Mouse (Mus musculus): ENCODE results near the gene Tmem210.
A peak's percentile ranks its signal among the peaks of the same experiment; 100 is the strongest.

DNA sequence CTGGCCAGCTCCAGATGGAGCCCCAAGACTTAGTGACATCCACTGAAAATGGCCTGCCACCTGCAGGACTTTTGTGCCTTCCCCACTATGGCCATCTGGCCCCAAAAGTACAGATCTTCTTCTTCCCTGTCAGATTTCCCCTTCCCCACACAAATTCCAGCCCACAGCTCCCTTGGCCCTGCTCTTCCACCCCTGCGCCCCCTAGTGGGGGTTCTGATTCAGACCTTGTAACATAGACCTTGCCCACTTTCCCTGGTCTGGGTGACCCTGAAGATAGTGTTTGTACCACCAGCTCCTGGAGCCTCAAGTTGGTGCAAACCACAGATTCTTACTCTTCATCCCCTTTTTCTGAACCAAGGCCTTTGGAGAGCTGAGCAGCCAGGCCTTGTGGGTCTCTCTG lies 4.9 kb downstream of the Tmem210 start:
- no peak for TF ChIP-seq GATA1 (IDR thresholded peaks at IDR 0.05; ENCODE audit: low read depth, low read length)
- TF ChIP-seq CTCF (IDR thresholded peaks at IDR 0.05 in 2 of 3, conservative IDR thresholded peaks at IDR 0.05 in 1 of 3; ENCODE audit: control insufficient read depth in 1 of 3, insufficient read depth in 1 of 3, low read depth in 2 of 3, low read length in 3 of 3, poor library complexity in 1 of 3, severe bottlenecking in 1 of 3), result peak; percentile 90 to 95 (median 91)
- TF ChIP-seq POLR2A (IDR thresholded peaks at IDR 0.05; ENCODE audit: control insufficient read depth in 1 of 2, insufficient read depth in 1 of 2, low read depth in 1 of 2, low read length in 2 of 2, poor library complexity in 1 of 2), result no peak
- TF ChIP-seq RAD21 (IDR thresholded peaks at IDR 0.05; ENCODE audit: low read depth, low read length), result peak; percentile 51
- no peak for TF ChIP-seq MAZ (IDR thresholded peaks at IDR 0.05; ENCODE audit: low read depth, low read length)
- no peak for TF ChIP-seq ZNF384 (IDR thresholded peaks at IDR 0.05; ENCODE audit: low read depth, low read length)
- TF ChIP-seq MYC (IDR thresholded peaks at IDR 0.05; ENCODE audit: low read depth, low read length), result no peak
- TF ChIP-seq SIN3A (IDR thresholded peaks at IDR 0.05; ENCODE audit: low read length), result peak; percentile 25
- TF ChIP-seq MEF2A (IDR thresholded peaks at IDR 0.05; ENCODE audit: extremely low read depth, insufficient replicate concordance, low read depth, low read length, poor library complexity, severe bottlenecking), result no peak
- no peak for TF ChIP-seq USF1 (IDR thresholded peaks at IDR 0.05; ENCODE audit: low read depth, low read length)
- TF ChIP-seq E2F4 (IDR thresholded peaks at IDR 0.05; ENCODE audit: borderline replicate concordance, low read depth, low read length), result no peak
- TF ChIP-seq HCFC1 (IDR thresholded peaks at IDR 0.05; ENCODE audit: low read depth, low read length), result no peak
- TF ChIP-seq NELFE (IDR thresholded peaks at IDR 0.05; ENCODE audit: low read depth, low read length), result no peak
- no peak for TF ChIP-seq EP300 (IDR thresholded peaks at IDR 0.05; ENCODE audit: low read depth in 1 of 2, low read length in 2 of 2)

Data from MEL (cell line).